ENCODE assay signal across 8 mouse cellular contexts in the genomic region with DNA sequence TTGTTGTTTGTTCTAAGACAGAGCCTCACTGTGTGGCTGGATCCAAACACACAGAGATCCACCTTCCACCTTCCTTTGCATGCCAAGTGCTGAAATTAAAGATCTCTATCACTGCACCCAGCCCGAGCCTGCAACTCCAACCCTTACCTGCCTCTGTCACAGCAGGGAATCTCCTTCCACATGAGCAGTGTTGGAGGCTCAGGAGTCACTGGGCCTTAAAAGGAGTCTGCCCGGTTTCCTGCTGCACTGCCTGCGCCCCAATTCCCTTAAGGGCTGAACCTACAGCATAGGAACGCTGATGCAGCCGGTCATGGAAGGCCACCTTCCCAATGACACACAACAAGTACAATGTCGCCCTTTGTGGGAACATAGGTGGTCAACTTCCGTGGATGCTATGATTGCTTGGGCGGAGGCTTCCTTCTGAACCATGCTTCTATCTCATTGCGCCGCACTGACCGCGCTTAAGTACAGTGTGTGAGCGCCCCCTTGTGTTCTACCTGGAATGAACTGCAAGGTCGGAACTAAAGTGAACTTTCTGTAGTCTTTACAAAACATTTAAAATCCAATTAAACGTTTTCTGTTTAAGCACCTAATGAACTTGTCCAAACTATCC. TPM values are rescaled to one million over a fixed set of nuclear protein-coding genes. Genes with fewer than 3 reads are reported as not detected.
A peak's percentile ranks its signal among the peaks of the same experiment; 100 is the strongest.
DNase-seq lines count a peak whose midpoint lies in the region; ATAC-seq and TF ChIP-seq lines count a peak whose summit lies in the region.

No protein-coding gene starts in this region.

- no peaks in the 10 kb centered on the region for H3K79me2 ChIP-seq in heart, adult 2 months (replicated peaks; ENCODE audit: control insufficient read depth, insufficient read depth, low read length)

- 0 out of 2 replicates have a peak, but pooled peaks have one; percentile 50 for TF ChIP-seq EP300 in heart, adult 2 months (IDR thresholded peaks at IDR 0.05; ENCODE audit: insufficient read depth, low read depth, low read length)

- peak; percentile 80 for DNase-seq in 416B (ENCODE audit: low read depth)
- DNase-seq in adrenal gland, postnatal 14 days, result peak; percentile 86
- DNase-seq in embryonic facial prominence, embryonic 11.5 days (ENCODE audit: low spot score), result peak; percentile 88
- DNase-seq in heart, adult 2 months, result peak; percentile 69 to 78
- peak; percentile 75 for DNase-seq in kidney, adult 2 months
- DNase-seq in limb, embryonic 11.5 days (ENCODE audit: low spot score), result peak; percentile 86
- DNase-seq in midbrain, postnatal 0 days (ENCODE audit: low spot score), result peak; percentile 89
- peak; percentile 36 to 65 for DNase-seq in spleen, postnatal 14 days (ENCODE audit: low spot score in 2 of 2)

- H3K4me2 ChIP-seq in embryonic facial prominence, embryonic 11.5 days (ENCODE audit: low read depth, low read length), result peak overlapping the region; percentile 30; the same call in 1 of the 2 replicates
- H3K4me2 ChIP-seq in limb, embryonic 11.5 days (ENCODE audit: low read depth, severe bottlenecking), result no peak overlapping the region; the same call in 1 of the 2 replicates
- H3K4me2 ChIP-seq in midbrain, postnatal 0 days (ENCODE audit: low read depth, low read length, poor library complexity, severe bottlenecking), result peak overlapping the region; percentile 49

- ATAC-seq in embryonic facial prominence, embryonic 11.5 days (replicated peaks; ENCODE audit: insufficient number of reproducible peaks, low FRiP score, low TSS enrichment, low read depth), result 0 out of 2 replicates have a peak, but pooled peaks have one; percentile 18
- no peak for ATAC-seq in limb, embryonic 11.5 days (ENCODE audit: insufficient number of reproducible peaks, low FRiP score, low TSS enrichment, low read depth)
- ATAC-seq in midbrain, postnatal 0 days (ENCODE audit: low FRiP score), result peak; percentile 67

- no peak overlapping the region for H3K4me3 ChIP-seq in embryonic facial prominence, embryonic 11.5 days (ENCODE audit: low read depth, low read length)
- no peak overlapping the region for H3K4me3 ChIP-seq in heart, adult 2 months
- H3K4me3 ChIP-seq in kidney, adult 2 months (ENCODE audit: insufficient read depth, low read depth, low read length), result no peak overlapping the region
- H3K4me3 ChIP-seq in limb, embryonic 11.5 days (ENCODE audit: low read depth, low read length), result no peak overlapping the region
- H3K4me3 ChIP-seq in midbrain, postnatal 0 days (ENCODE audit: low read depth, low read length), result peak overlapping the region; percentile 26

- H3K4me1 ChIP-seq in embryonic facial prominence, embryonic 11.5 days (ENCODE audit: control insufficient read depth, insufficient read depth, low read length), result no peaks in the 10 kb centered on the region
- no peaks in the 10 kb centered on the region; the same call in 1 of the 2 replicates for H3K4me1 ChIP-seq in heart, adult 2 months (ENCODE audit: control insufficient read depth, insufficient read depth, low read length)
- no peaks in the 10 kb centered on the region for H3K4me1 ChIP-seq in kidney, adult 2 months (ENCODE audit: control insufficient read depth, insufficient read depth, low read length)
- H3K4me1 ChIP-seq in limb, embryonic 11.5 days (ENCODE audit: control insufficient read depth, insufficient read depth, low read length), result no peaks in the 10 kb centered on the region
- no peaks in the 10 kb centered on the region for H3K4me1 ChIP-seq in midbrain, postnatal 0 days (ENCODE audit: insufficient read depth, low read length)

- H3K27ac ChIP-seq in embryonic facial prominence, embryonic 11.5 days (replicated peaks; ENCODE audit: low read depth, low read length), result no peak overlapping the region
- no peak overlapping the region for H3K27ac ChIP-seq in heart, adult 2 months
- H3K27ac ChIP-seq in kidney, adult 2 months (ENCODE audit: insufficient read depth, low read depth, low read length), result no peak overlapping the region
- H3K27ac ChIP-seq in limb, embryonic 11.5 days (replicated peaks; ENCODE audit: low read depth, low read length), result no peak overlapping the region
- H3K27ac ChIP-seq in midbrain, postnatal 0 days (ENCODE audit: low read depth, low read length), result no peak overlapping the region

- no peaks in the 10 kb centered on the region for H3K27me3 ChIP-seq in embryonic facial prominence, embryonic 11.5 days (ENCODE audit: control insufficient read depth, insufficient read depth, low read length)
- H3K27me3 ChIP-seq in heart, adult 2 months (ENCODE audit: control insufficient read depth, insufficient read depth, low read length), result no peaks in the 10 kb centered on the region
- H3K27me3 ChIP-seq in kidney, adult 2 months (replicated peaks; ENCODE audit: control insufficient read depth, insufficient read depth, low read length), result no peaks in the 10 kb centered on the region
- no peaks in the 10 kb centered on the region for H3K27me3 ChIP-seq in limb, embryonic 11.5 days (ENCODE audit: control insufficient read depth, insufficient read depth, low read length)
- H3K27me3 ChIP-seq in midbrain, postnatal 0 days (ENCODE audit: insufficient read depth, low read length), result no peaks in the 10 kb centered on the region

- TF ChIP-seq POLR2A in heart, adult 2 months (IDR thresholded peaks at IDR 0.05; ENCODE audit: insufficient read depth, low read depth, low read length), result no peak
- no peak for TF ChIP-seq POLR2A in kidney, adult 2 months (IDR thresholded peaks at IDR 0.05; ENCODE audit: low read depth, low read length)

- no peaks in the 10 kb centered on the region for H3K9me3 ChIP-seq in embryonic facial prominence, embryonic 11.5 days (replicated peaks; ENCODE audit: control insufficient read depth, low read length)
- H3K9me3 ChIP-seq in limb, embryonic 11.5 days (ENCODE audit: control insufficient read depth, low read length), result no peaks in the 10 kb centered on the region
- H3K9me3 ChIP-seq in midbrain, postnatal 0 days (ENCODE audit: low read length), result no peaks in the 10 kb centered on the region

- H3K9ac ChIP-seq in embryonic facial prominence, embryonic 11.5 days (replicated peaks; ENCODE audit: low read length), result 0 out of 2 replicates have a peak overlapping the region, but pooled peaks have one; percentile 0
- H3K9ac ChIP-seq in heart, adult 2 months (ENCODE audit: low read depth, low read length), result no peak overlapping the region
- H3K9ac ChIP-seq in limb, embryonic 11.5 days (ENCODE audit: low read length), result no peak overlapping the region
- peak overlapping the region; percentile 36; the same call in 1 of the 2 replicates for H3K9ac ChIP-seq in midbrain, postnatal 0 days (replicated peaks; ENCODE audit: low read length, poor library complexity, severe bottlenecking)

- no peaks in the 10 kb centered on the region for H3K36me3 ChIP-seq in embryonic facial prominence, embryonic 11.5 days (replicated peaks; ENCODE audit: control insufficient read depth, insufficient read depth, low read depth, low read length)
- no peaks in the 10 kb centered on the region for H3K36me3 ChIP-seq in heart, adult 2 months (ENCODE audit: control insufficient read depth, insufficient read depth, low read length)
- no peaks in the 10 kb centered on the region for H3K36me3 ChIP-seq in kidney, adult 2 months (ENCODE audit: control insufficient read depth, insufficient read depth, low read length)
- H3K36me3 ChIP-seq in limb, embryonic 11.5 days (ENCODE audit: control insufficient read depth, insufficient read depth, low read length), result no peaks in the 10 kb centered on the region
- no peaks in the 10 kb centered on the region for H3K36me3 ChIP-seq in midbrain, postnatal 0 days (ENCODE audit: insufficient read depth, low read length)

- intact Hi-C loops in heart, adult 2 months (cut with DNase I), result loop anchor here (1.0 to 10.0 kb wide), 3 partner anchors 125 to 637 kb away; no protein-coding TSS in a partner anchor

- TF ChIP-seq CTCF in heart, adult 2 months (IDR thresholded peaks at IDR 0.05), result peak; percentile 92
- TF ChIP-seq CTCF in kidney, adult 2 months (conservative IDR thresholded peaks at IDR 0.05; ENCODE audit: insufficient read depth, insufficient read length, low read depth, low read length), result peak; percentile 88
- TF ChIP-seq CTCF in midbrain, postnatal 0 days (IDR thresholded peaks at IDR 0.05), result peak; percentile 90

- WGBS in embryonic facial prominence, embryonic 11.5 days, result 7% methylated on average over 15 of the region's 15 CpGs
- whole genome bisulfite sequencing in heart, adult 2 months, result 15% methylated on average over 15 of the region's 15 CpGs
- WGBS in kidney, adult 2 months, result 10% methylated on average over 15 of the region's 15 CpGs
- 8% methylated on average over 15 of the region's 15 CpGs for WGBS in limb, embryonic 11.5 days
- 6% methylated on average over 15 of the region's 15 CpGs for WGBS in midbrain, postnatal 0 days

RNA-seq across cellular contexts. Expression of a gene that starts 49.5 kb away (rescaled TPM):
- total RNA-seq in adrenal gland, postnatal 14 days (2021), result 0.70 and 1.8 TPM in 2 replicates
- polyA plus RNA-seq in embryonic facial prominence, embryonic 11.5 days (2014; fragmentation: Nextera tagmentation; extraction: Ambion mirVana), result 6.4 and 7.4 TPM in 2 replicates
- under 1 TPM; 0.25 to 0.55 TPM for total RNA-seq in heart, adult 2 months (2021)
- 0.18 and 1.2 TPM in 2 replicates for polyA plus RNA-seq in heart, adult 2 months (2012; rRNA removed)
- polyA plus RNA-seq in kidney, adult 2 months (2012; rRNA removed), result 62.8 and 71.2 TPM in 2 replicates
- polyA plus RNA-seq in limb, embryonic 11.5 days (2014; fragmentation: Nextera tagmentation; extraction: Ambion mirVana), result 6.0 and 6.8 TPM in 2 replicates
- 1.4 and 1.9 TPM in 2 replicates for total RNA-seq in midbrain, postnatal 0 days (2014; rRNA removed)
- polyA plus RNA-seq in midbrain, postnatal 0 days (2015; fragmentation: Nextera tagmentation; extraction: Ambion mirVana), result 1.2 and 1.5 TPM in 2 replicates

RNA-seq across cellular contexts. Expression of a gene that starts 51.7 kb away (rescaled TPM):
- 44.2 and 46.1 TPM in 2 replicates for total RNA-seq in adrenal gland, postnatal 14 days (2021)
- 6.0 and 6.3 TPM in 2 replicates for polyA plus RNA-seq in embryonic facial prominence, embryonic 11.5 days (2014; fragmentation: Nextera tagmentation; extraction: Ambion mirVana)
- 10 to 100 TPM; 30.5 to 30.6 TPM for total RNA-seq in heart, adult 2 months (2021)
- 4.8 and 9.1 TPM in 2 replicates for polyA plus RNA-seq in heart, adult 2 months (2012; rRNA removed)
- polyA plus RNA-seq in kidney, adult 2 months (2012; rRNA removed), result 8.3 and 9.9 TPM in 2 replicates
- polyA plus RNA-seq in limb, embryonic 11.5 days (2014; fragmentation: Nextera tagmentation; extraction: Ambion mirVana), result 5.9 and 6.6 TPM in 2 replicates
- 14.2 and 18.2 TPM in 2 replicates for total RNA-seq in midbrain, postnatal 0 days (2014; rRNA removed)
- polyA plus RNA-seq in midbrain, postnatal 0 days (2015; fragmentation: Nextera tagmentation; extraction: Ambion mirVana), result 3.0 and 3.6 TPM in 2 replicates

Comparison
In these comparisons a context has a peak if more than half of its experiments do, and no peak if none do; other contexts are left out.
1. H3K9ac ChIP-seq: peak in embryonic facial prominence, embryonic 11.5 days (single experiment) and midbrain, postnatal 0 days (single experiment); none in heart, adult 2 months (single experiment) and limb, embryonic 11.5 days (single experiment).
2. Peak in every context shown above with its lines, with median percentiles within 50 percentile points of each other: DNase-seq and CTCF ChIP-seq.